Mouse (Mus musculus) spleen, adult 2 months (tissue): ENCODE measurements around the gene Ankrd36. TPM values are rescaled to one million over a fixed set of nuclear protein-coding genes. Genes with fewer than 3 reads are reported as not detected.
"Not testable (repeated sequence)": the region's sequence is repeated elsewhere in the genome, so short reads cannot be mapped to it uniquely, and the experiment has no call there.

ENCODE experiments used
- DNase-seq, 2 experiments: peaks; one replicate each; pipeline versions ENCODE4 v3.0.0 to v3.0.0-alpha.2; 2012 to 2021; ENCODE audit warnings: low spot score in 2 of 2, low read depth in 1 of 2
- H3K27ac ChIP-seq: fragments of 200-500 bp; 2 replicates; pipeline ENCODE4 v1.5.1; 2012; ENCODE audit warnings: low read length, inconsistent platforms; ENCODE audit not compliant: insufficient read depth
- H3K27me3 ChIP-seq: fragments of 200-500 bp; 2 replicates; pipeline ENCODE4 v1.6.1; 2012; ENCODE audit warnings: mild to moderate bottlenecking, moderate library complexity, low read length, inconsistent platforms; ENCODE audit not compliant: control insufficient read depth, insufficient read depth
- H3K36me3 ChIP-seq: fragments of 200-500 bp; 2 replicates; pipeline ENCODE4 v1.6.1; 2012; ENCODE audit warnings: mild to moderate bottlenecking, low read length, inconsistent platforms; ENCODE audit not compliant: control insufficient read depth, insufficient read depth
- H3K4me1 ChIP-seq: fragments of 200-500 bp; 2 replicates; pipeline ENCODE4 v1.6.1; 2011; ENCODE audit warnings: inconsistent platforms; ENCODE audit not compliant: control insufficient read depth, insufficient read depth, insufficient read length
- H3K4me3 ChIP-seq: fragments of 200-500 bp; 2 replicates; pipeline ENCODE4 v1.5.1; 2011; ENCODE audit warnings: mild to moderate bottlenecking, inconsistent platforms; ENCODE audit not compliant: insufficient read depth, insufficient read length; ENCODE audit errors: extremely low read depth
- CTCF ChIP-seq: fragments of 200-500 bp; IDR thresholded peaks from 2 replicates; pipeline ENCODE4 v1.5.1; 2011; ENCODE audit warnings: mild to moderate bottlenecking, inconsistent platforms; ENCODE audit not compliant: insufficient read depth, insufficient read length, insufficient replicate concordance; ENCODE audit errors: extremely low read depth
- POLR2A ChIP-seq: fragments of 200-500 bp; IDR thresholded peaks from 2 replicates; pipeline ENCODE4 v1.6.1; 2011; ENCODE audit warnings: low read depth, low read length, inconsistent platforms
- WGBS: fragments of 180-500 bp; shearing (Covaris S2); methylation state at CpG from one replicate; pipeline ENCODE4 v1.1.7; 2018; 5-methylcytosine and 5-hydroxymethylcytosine counted together
- polyA plus RNA-seq: library from polyadenylated mRNA; depleted of rRNA; stranded (reverse); fragments of >200 nt; gene quantifications from 2 replicates; pipeline ENCODE4 v1.2.3, GENCODE M21; 2012

Ankrd36 gene
- polyA plus RNA-seq, 1 experiment = 0.02 TPM

GRCm38 (mm10) chr11:5526573-5527439 lies 42.7 kb upstream of the Ankrd36 start:
- no peak overlapping the region for H3K4me3 ChIP-seq
- WGBS = 89% methylated on average over 7 of the region's 7 CpGs
- no peak for TF ChIP-seq CTCF
- TF ChIP-seq POLR2A = no peak
- H3K36me3 ChIP-seq = peaks cover 39% of the 10 kb centered on the region
- no peak overlapping the region for H3K27ac ChIP-seq
- no peak for DNase-seq
- no peaks in the 10 kb centered on the region for H3K27me3 ChIP-seq
- H3K4me1 ChIP-seq = no peaks in the 10 kb centered on the region; the same call in 1 of the 2 replicates

GRCm38 (mm10) chr11:5527865-5528523 lies 41.5 kb upstream of the Ankrd36 start:
- no peak for TF ChIP-seq POLR2A
- TF ChIP-seq CTCF = no peak
- Histone ChIP-seq H3K4me1 (no peaks in the 10 kb centered on the region; the same call in 1 of the 2 replicates), H3K36me3 (peaks cover 43% of the 10 kb centered on the region), H3K27me3 (no peaks in the 10 kb centered on the region), H3K4me3 (no peak overlapping the region), H3K27ac (no peak overlapping the region)
- WGBS = 85% methylated on average over 5 of the region's 5 CpGs
- no peak for DNase-seq

GRCm38 (mm10) chr11:5528841-5529240 lies 40.6 kb upstream of the Ankrd36 start:
- Histone ChIP-seq H3K36me3 (peaks cover 46% of the 10 kb centered on the region), H3K27ac (no peak overlapping the region), H3K4me1 (no peaks in the 10 kb centered on the region), H3K27me3 (no peaks in the 10 kb centered on the region), H3K4me3 (no peak overlapping the region)
- TF ChIP-seq POLR2A = no peak
- no peak for TF ChIP-seq CTCF
- DNase-seq = no peak
- 81% methylated on average over 5 of the region's 5 CpGs for WGBS

- Histone ChIP-seq H3K4me1 (no peaks in the 10 kb centered on the region), H3K27me3 (no peaks in the 10 kb centered on the region), H3K36me3 (peaks cover 41% of the 10 kb centered on the region), H3K4me3 (no peak overlapping the region), H3K27ac (no peak overlapping the region)
- no peak for DNase-seq
- 79% methylated on average over 5 of the region's 5 CpGs for WGBS
- no peak for TF ChIP-seq POLR2A
- TF ChIP-seq CTCF = no peak
Measured at GRCm38 (mm10) chr11:5530172-5530571, 39.3 kb upstream of the Ankrd36 start.

GRCm38 (mm10) chr11:5530717-5531116 lies 38.8 kb upstream of the Ankrd36 start:
- Histone ChIP-seq H3K4me3 (no peak overlapping the region), H3K27ac (no peak overlapping the region), H3K4me1 (no peaks in the 10 kb centered on the region), H3K27me3 (no peaks in the 10 kb centered on the region), H3K36me3 (peaks cover 40% of the 10 kb centered on the region)
- WGBS = 74% methylated on average over 6 of the region's 6 CpGs
- DNase-seq = no peak
- TF ChIP-seq CTCF (no peak), POLR2A (no peak)

- Histone ChIP-seq H3K4me3 (no peak overlapping the region), H3K4me1 (no peaks in the 10 kb centered on the region), H3K36me3 (peaks cover 36% of the 10 kb centered on the region), H3K27ac (no peak overlapping the region), H3K27me3 (no peaks in the 10 kb centered on the region)
- no peak for TF ChIP-seq CTCF
- TF ChIP-seq POLR2A = no peak
- no peak for DNase-seq
- 94% methylated on average over 5 of the region's 5 CpGs for WGBS
Measured at GRCm38 (mm10) chr11:5533108-5533507, 36.4 kb upstream of the Ankrd36 start.

- H3K4me1 ChIP-seq, H3K27ac ChIP-seq, DNase-seq, H3K27me3 ChIP-seq, H3K4me3 ChIP-seq: not testable (repeated sequence)
- WGBS = 90% methylated on average over 4 of the region's 4 CpGs
- H3K36me3 ChIP-seq = peaks cover 25% of the 10 kb centered on the region
Measured at GRCm38 (mm10) chr11:5537454-5537853, 32.0 kb upstream of the Ankrd36 start.
